Mouse (Mus musculus) embryonic fibroblast, embryonic 13.5 days (primary cell): ENCODE data around the gene Atxn7l1. TPM values are rescaled to one million over a fixed set of nuclear protein-coding genes. Genes with fewer than 3 reads are reported as not detected.
A peak's percentile ranks its signal among the peaks of the same experiment; 100 is the strongest.

Experiments used
- H3K27ac ChIP-seq: 2 replicates; pipeline ENCODE4 v1.5.1; 2012; ENCODE audit warnings: low read length, control low read depth, inconsistent platforms; ENCODE audit not compliant: insufficient read depth
- H3K4me1 ChIP-seq: 2 replicates; pipeline ENCODE4 v1.6.1; 2011; ENCODE audit warnings: low read length; ENCODE audit not compliant: control insufficient read depth, insufficient read depth
- H3K4me3 ChIP-seq: 2 replicates; pipeline ENCODE4 v1.5.1; 2011; ENCODE audit warnings: mild to moderate bottlenecking, control low read depth, low read length; ENCODE audit not compliant: insufficient read depth
- CTCF ChIP-seq: IDR thresholded peaks from 2 replicates; pipeline ENCODE4 v1.5.1; 2011; ENCODE audit warnings: mild to moderate bottlenecking, control low read depth, low read length, moderate library complexity, borderline replicate concordance; ENCODE audit not compliant: insufficient read depth
- POLR2A ChIP-seq: IDR thresholded peaks from 2 replicates; pipeline ENCODE4 v1.6.1; 2011; ENCODE audit warnings: low read depth, mild to moderate bottlenecking, control low read depth, low read length, moderate library complexity
- polyA plus RNA-seq: library from polyadenylated mRNA; stranded (reverse); fragments of >200 nt; gene quantifications from 2 replicates; pipeline ENCODE4 v1.2.4, GENCODE M21; 2011; ENCODE audit warnings: low read depth; ENCODE audit not compliant: missing spikeins, insufficient read length

Atxn7l1 gene
- polyA plus RNA-seq, 1 experiment: 19.5 TPM

GRCm38 (mm10) chr12:33369555-33369954 is 222.1 kb downstream of the Atxn7l1 start:
- H3K4me3 ChIP-seq: no peak overlapping the region
- TF ChIP-seq CTCF: no peak
- no peak for TF ChIP-seq POLR2A
- no peaks in the 10 kb centered on the region for H3K4me1 ChIP-seq
- H3K27ac ChIP-seq: no peak overlapping the region

- H3K4me3 ChIP-seq: no peak overlapping the region
- TF ChIP-seq CTCF (peak; percentile 78), POLR2A (no peak)
These were observed 232.3 kb downstream of the Atxn7l1 start for GRCm38 (mm10) chr12:33379624-33380445.

GRCm38 (mm10) chr12:33388842-33389241 is 241.3 kb downstream of the Atxn7l1 start:
- H3K27ac ChIP-seq: no peak overlapping the region
- H3K4me1 ChIP-seq: no peaks in the 10 kb centered on the region
- no peak overlapping the region for H3K4me3 ChIP-seq
- peak; percentile 86 for TF ChIP-seq CTCF
- TF ChIP-seq POLR2A: no peak

More at GRCm38 (mm10) chr12:33379624-33380445, 232.3 kb downstream of the Atxn7l1 start:
- H3K27ac ChIP-seq: no peak overlapping the region
- H3K4me1 ChIP-seq: no peaks in the 10 kb centered on the region

GRCm38 (mm10) chr12:33390844-33391560 is 243.5 kb downstream of the Atxn7l1 start:
- TF ChIP-seq POLR2A (no peak), CTCF (no peak)

GRCm38 (mm10) chr12:33394804-33395623 is 247.5 kb downstream of the Atxn7l1 start, which contains the start of gene Efcab10:
Efcab10 (plus strand) TSS chr12:33394854.
- H3K4me1 ChIP-seq: no peaks in the 10 kb centered on the region
- no peak within 1 kb of the TSS for H3K4me3 ChIP-seq
- no peak within 1 kb of the TSS for H3K27ac ChIP-seq
- no peak for TF ChIP-seq CTCF
- no peak for TF ChIP-seq POLR2A

More at GRCm38 (mm10) chr12:33390844-33391560, 243.5 kb downstream of the Atxn7l1 start:
- Histone ChIP-seq H3K27ac (no peak overlapping the region), H3K4me1 (no peaks in the 10 kb centered on the region), H3K4me3 (no peak overlapping the region)

- Histone ChIP-seq H3K27ac (no peak overlapping the region), H3K4me1 (no peaks in the 10 kb centered on the region), H3K4me3 (no peak overlapping the region)
- TF ChIP-seq POLR2A: no peak
- TF ChIP-seq CTCF: no peak
These were observed 255.8 kb downstream of the Atxn7l1 start for GRCm38 (mm10) chr12:33403265-33403693.

- Histone ChIP-seq H3K4me3 (no peak overlapping the region), H3K27ac (no peak overlapping the region), H3K4me1 (no peaks in the 10 kb centered on the region)
- TF ChIP-seq CTCF (no peak), POLR2A (no peak)
These were observed 257.5 kb downstream of the Atxn7l1 start for GRCm38 (mm10) chr12:33404996-33405395.

- TF ChIP-seq POLR2A: no peak
- no peak for TF ChIP-seq CTCF
- H3K27ac ChIP-seq: no peak overlapping the region
- no peaks in the 10 kb centered on the region for H3K4me1 ChIP-seq
- no peak overlapping the region for H3K4me3 ChIP-seq
These were observed 258.0 kb downstream of the Atxn7l1 start for GRCm38 (mm10) chr12:33405398-33406026.

GRCm38 (mm10) chr12:33411580-33412151 is 264.2 kb downstream of the Atxn7l1 start:
- TF ChIP-seq POLR2A (no peak), CTCF (no peak)
- H3K27ac ChIP-seq: no peak overlapping the region
- no peaks in the 10 kb centered on the region for H3K4me1 ChIP-seq
- H3K4me3 ChIP-seq: no peak overlapping the region

Other genes with a start within 250 kb of the Atxn7l1 start
- gene Sypl, start 193.8 kb upstream of the Atxn7l1 start, polyA plus RNA-seq: 125 and 133 TPM in 2 replicates
- not detected in 2 replicates for gene Cdhr3, start 54.8 kb upstream of the Atxn7l1 start, polyA plus RNA-seq
- gene Efcab10, start 247.2 kb downstream of the Atxn7l1 start, polyA plus RNA-seq: not detected in 2 replicates